Mouse (Mus musculus): Measurements from ENCODE around the gene Tmem238l. TPM values are rescaled to one million over a fixed set of nuclear protein-coding genes. Genes with fewer than 3 reads are reported as not detected.

The Tmem238l gene
- total RNA-seq, 1 experiment: not detected

DNA sequence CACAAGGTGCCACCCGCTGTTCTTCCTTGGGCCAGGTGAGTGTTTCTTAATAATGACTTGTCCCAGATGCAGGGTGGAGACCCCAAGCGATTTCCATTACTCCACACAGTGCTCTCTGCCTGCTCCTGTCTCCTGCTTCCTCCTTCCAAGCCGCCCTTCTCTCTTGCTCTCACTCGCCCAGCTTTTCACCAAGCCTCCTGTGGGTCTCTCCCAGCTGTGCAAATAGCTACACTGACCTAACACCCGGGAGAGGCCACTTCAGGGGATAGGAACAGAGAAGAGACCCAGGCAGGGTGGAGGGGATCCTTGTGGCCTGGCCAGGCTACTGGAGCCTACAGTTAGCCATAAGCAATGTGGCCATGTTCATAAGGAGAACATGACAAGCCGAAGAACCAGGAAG lies 9.5 kb upstream of the Tmem238l start:
- H3K9ac ChIP-seq (ENCODE audit: insufficient read depth, low read depth, low read length, poor library complexity, severe bottlenecking): no peak overlapping the region
- H3K4me1 ChIP-seq (ENCODE audit: control insufficient read depth in 2 of 2, insufficient read depth in 2 of 2, low read length in 2 of 2, poor library complexity in 1 of 2): no peaks in the 10 kb centered on the region
- H3K27ac ChIP-seq (ENCODE audit: insufficient read depth, low read depth, low read length, poor library complexity, severe bottlenecking): no peak overlapping the region; the same call in 1 of the 2 replicates
- H3K4me3 ChIP-seq (ENCODE audit: insufficient read depth in 1 of 2, low read depth in 1 of 2, low read length in 2 of 2, poor library complexity in 1 of 2, severe bottlenecking in 1 of 2): no peak overlapping the region
- H3K9me3 ChIP-seq (ENCODE audit: control insufficient read depth, insufficient read depth, low read depth, low read length): peaks cover 9% of the 10 kb centered on the region; the same call in 1 of the 2 replicates
- TF ChIP-seq ZC3H11A (IDR thresholded peaks at IDR 0.05; ENCODE audit: borderline replicate concordance, low read depth, low read length) (no peak), HCFC1 (IDR thresholded peaks at IDR 0.05; ENCODE audit: borderline replicate concordance, insufficient read depth, low read length) (no peak), CHD2 (IDR thresholded peaks at IDR 0.05; ENCODE audit: low read depth, low read length) (no peak), ZNF384 (IDR thresholded peaks at IDR 0.05; ENCODE audit: low read depth, low read length) (no peak), MAFK (IDR thresholded peaks at IDR 0.05; ENCODE audit: insufficient read depth, low read depth, low read length) (no peak)
- DNase-seq (ENCODE audit: low read depth, low spot score): no peak
- no peaks in the 10 kb centered on the region; the same call in 1 of the 2 replicates for H3K36me3 ChIP-seq (ENCODE audit: control insufficient read depth, insufficient read depth, low read length, poor library complexity, severe bottlenecking)
- in situ Hi-C loops (cut with MboI; ENCODE audit: low sequenced_read_pairs in 2 of 2, unreplicated experiment in 2 of 2): no loop called here

- TF ChIP-seq ZC3H11A (IDR thresholded peaks at IDR 0.05; ENCODE audit: borderline replicate concordance, low read depth, low read length) (no peak), MAFK (IDR thresholded peaks at IDR 0.05; ENCODE audit: insufficient read depth, low read depth, low read length) (no peak), ZNF384 (IDR thresholded peaks at IDR 0.05; ENCODE audit: low read depth, low read length) (no peak), CHD2 (IDR thresholded peaks at IDR 0.05; ENCODE audit: low read depth, low read length) (no peak), HCFC1 (IDR thresholded peaks at IDR 0.05; ENCODE audit: borderline replicate concordance, insufficient read depth, low read length) (no peak)
- in situ Hi-C loops (cut with MboI; ENCODE audit: low sequenced_read_pairs in 2 of 2, unreplicated experiment in 2 of 2): no loop called here
- Histone ChIP-seq H3K27ac (ENCODE audit: insufficient read depth, low read depth, low read length, poor library complexity, severe bottlenecking) (no peak overlapping the region), H3K4me1 (ENCODE audit: control insufficient read depth in 2 of 2, insufficient read depth in 2 of 2, low read length in 2 of 2, poor library complexity in 1 of 2) (no peaks in the 10 kb centered on the region), H3K4me3 (ENCODE audit: insufficient read depth in 1 of 2, low read depth in 1 of 2, low read length in 2 of 2, poor library complexity in 1 of 2, severe bottlenecking in 1 of 2) (no peak overlapping the region), H3K9me3 (ENCODE audit: control insufficient read depth, insufficient read depth, low read depth, low read length) (no peaks in the 10 kb centered on the region), H3K36me3 (ENCODE audit: control insufficient read depth, insufficient read depth, low read length, poor library complexity, severe bottlenecking) (no peaks in the 10 kb centered on the region), H3K9ac (ENCODE audit: insufficient read depth, low read depth, low read length, poor library complexity, severe bottlenecking) (no peak overlapping the region)
- DNase-seq (ENCODE audit: low read depth, low spot score): no peak
Measured at GRCm38 (mm10) chr11:66960797-66961196, 4.4 kb downstream of the Tmem238l start.

DNA sequence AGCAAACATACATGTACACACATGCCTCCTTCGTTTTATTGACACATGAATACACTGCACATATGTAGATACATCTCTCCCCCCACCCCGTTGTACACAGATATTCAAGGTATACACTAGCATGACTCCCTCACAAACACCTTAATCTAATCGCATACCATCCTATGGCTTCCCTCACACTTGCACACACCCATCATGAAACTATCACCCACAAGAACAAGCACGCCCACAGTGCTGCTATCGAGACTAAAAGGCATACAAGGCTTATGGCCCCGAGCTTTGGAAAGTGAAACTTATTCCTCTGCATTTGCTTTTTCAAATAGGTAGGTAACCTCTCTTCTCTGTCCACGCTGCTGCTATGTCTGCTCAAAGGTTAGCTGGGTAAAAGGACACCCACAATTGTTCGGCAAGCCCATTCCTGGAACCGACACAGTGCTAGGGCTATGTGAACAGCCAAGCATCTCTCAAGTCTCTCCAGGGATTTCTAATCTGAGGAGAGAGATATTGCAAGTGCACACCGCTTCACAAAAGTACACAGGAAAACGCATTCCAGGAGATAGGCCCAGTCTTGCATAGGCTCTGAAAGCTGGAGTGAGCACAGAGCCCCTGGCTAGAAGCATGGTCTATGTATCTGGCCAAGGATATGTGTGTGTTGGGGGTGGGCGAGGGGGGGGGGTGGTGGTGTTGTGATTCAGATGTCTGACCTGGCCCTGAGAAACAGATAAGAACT lies 5.2 kb downstream of the Tmem238l start:
- TF ChIP-seq ZNF384 (IDR thresholded peaks at IDR 0.05; ENCODE audit: low read depth, low read length) (no peak), CHD2 (IDR thresholded peaks at IDR 0.05; ENCODE audit: low read depth, low read length) (no peak), MAFK (IDR thresholded peaks at IDR 0.05; ENCODE audit: insufficient read depth, low read depth, low read length) (no peak), HCFC1 (IDR thresholded peaks at IDR 0.05; ENCODE audit: borderline replicate concordance, insufficient read depth, low read length) (no peak), ZC3H11A (IDR thresholded peaks at IDR 0.05; ENCODE audit: borderline replicate concordance, low read depth, low read length) (no peak)
- H3K4me1 ChIP-seq (ENCODE audit: control insufficient read depth in 2 of 2, insufficient read depth in 2 of 2, low read length in 2 of 2, poor library complexity in 1 of 2): 0 out of 4 replicates have a peak, but pooled peaks cover 0 to 1% of the 10 kb centered on the region in 2 experiments
- no peaks in the 10 kb centered on the region for H3K9me3 ChIP-seq (ENCODE audit: control insufficient read depth, insufficient read depth, low read depth, low read length)
- no peak overlapping the region for H3K9ac ChIP-seq (ENCODE audit: insufficient read depth, low read depth, low read length, poor library complexity, severe bottlenecking)
- H3K27ac ChIP-seq (ENCODE audit: insufficient read depth, low read depth, low read length, poor library complexity, severe bottlenecking): no peak overlapping the region
- in situ Hi-C loops (cut with MboI; ENCODE audit: low sequenced_read_pairs in 2 of 2, unreplicated experiment in 2 of 2): no loop called here
- no peak overlapping the region for H3K4me3 ChIP-seq (ENCODE audit: insufficient read depth in 1 of 2, low read depth in 1 of 2, low read length in 2 of 2, poor library complexity in 1 of 2, severe bottlenecking in 1 of 2)
- H3K36me3 ChIP-seq (ENCODE audit: control insufficient read depth, insufficient read depth, low read length, poor library complexity, severe bottlenecking): no peaks in the 10 kb centered on the region
- DNase-seq (ENCODE audit: low read depth, low spot score): no peak

DNA sequence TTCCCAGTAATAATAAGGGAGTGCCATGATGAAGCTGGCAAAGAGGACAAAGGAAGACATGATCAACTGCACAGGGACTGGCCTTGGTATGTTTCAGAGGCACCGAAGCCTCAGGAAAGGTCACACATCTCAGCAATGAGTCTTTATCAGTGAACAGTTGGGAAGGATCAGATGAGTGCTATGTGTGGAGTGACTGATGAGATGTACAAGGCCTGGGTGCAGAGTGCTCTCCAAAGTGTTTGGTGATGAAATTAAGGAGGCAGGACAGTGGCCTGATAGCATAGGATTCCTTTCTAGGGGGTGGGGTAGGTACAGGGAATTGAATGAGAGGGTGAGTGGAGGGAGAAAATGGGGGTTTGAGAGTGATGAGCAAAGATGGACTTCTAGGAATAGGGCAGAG lies 7.0 kb downstream of the Tmem238l start:
- no peaks in the 10 kb centered on the region for H3K9me3 ChIP-seq (ENCODE audit: control insufficient read depth, insufficient read depth, low read depth, low read length)
- DNase-seq (ENCODE audit: low read depth, low spot score): no peak
- H3K36me3 ChIP-seq (ENCODE audit: control insufficient read depth, insufficient read depth, low read length, poor library complexity, severe bottlenecking): no peaks in the 10 kb centered on the region
- in situ Hi-C loops (cut with MboI; ENCODE audit: low sequenced_read_pairs in 2 of 2, unreplicated experiment in 2 of 2): no loop called here
- TF ChIP-seq MAFK (IDR thresholded peaks at IDR 0.05; ENCODE audit: insufficient read depth, low read depth, low read length) (no peak), ZC3H11A (IDR thresholded peaks at IDR 0.05; ENCODE audit: borderline replicate concordance, low read depth, low read length) (no peak), HCFC1 (IDR thresholded peaks at IDR 0.05; ENCODE audit: borderline replicate concordance, insufficient read depth, low read length) (no peak), ZNF384 (IDR thresholded peaks at IDR 0.05; ENCODE audit: low read depth, low read length) (no peak), CHD2 (IDR thresholded peaks at IDR 0.05; ENCODE audit: low read depth, low read length) (no peak)
- no peak overlapping the region for H3K4me3 ChIP-seq (ENCODE audit: insufficient read depth in 1 of 2, low read depth in 1 of 2, low read length in 2 of 2, poor library complexity in 1 of 2, severe bottlenecking in 1 of 2)
- H3K9ac ChIP-seq (ENCODE audit: insufficient read depth, low read depth, low read length, poor library complexity, severe bottlenecking): no peak overlapping the region
- no peak overlapping the region for H3K27ac ChIP-seq (ENCODE audit: insufficient read depth, low read depth, low read length, poor library complexity, severe bottlenecking)
- peaks cover 3% of the 10 kb centered on the region in 2 experiments; a peak in 1 of 4 replicates for H3K4me1 ChIP-seq (ENCODE audit: control insufficient read depth in 2 of 2, insufficient read depth in 2 of 2, low read length in 2 of 2, poor library complexity in 1 of 2)
